Mouse (Mus musculus): ENCODE measurements at regions not wholly inside any gene's neighbourhood (a gene's known extent, or its start where the extent isn't known, plus 50 kb on each side); places are given as distances from the start of the nearest gene placed in this dataset.
A peak's percentile ranks its signal among the peaks of the same experiment; 100 is the strongest.

DNA sequence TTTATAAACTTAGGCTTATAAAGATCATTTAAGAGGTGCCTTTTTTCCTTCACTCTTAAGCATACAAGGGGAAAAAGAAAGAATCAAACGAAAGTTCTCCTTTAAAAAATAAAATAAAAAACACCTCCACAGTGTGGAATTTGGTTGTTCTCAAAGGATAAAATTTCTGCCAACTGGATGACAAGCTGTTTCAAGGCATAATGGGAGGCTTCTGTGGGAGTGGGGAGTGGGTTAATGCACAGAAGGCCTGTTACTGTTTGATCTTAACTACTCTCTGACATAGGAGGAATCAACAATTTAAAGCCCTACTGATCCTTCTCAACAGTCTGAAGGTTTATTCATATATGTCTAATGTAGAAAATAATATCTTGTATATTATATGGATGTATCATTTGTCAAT is 99.2 kb upstream of the Usp25 start:
- no peak for ATAC-seq (ENCODE audit: insufficient read depth, low FRiP score)
- Histone ChIP-seq H3K4me2 (ENCODE audit: low read depth, low read length) (no peak overlapping the region), H3K4me3 (replicated peaks; ENCODE audit: low read length) (no peak overlapping the region), H3K4me1 (ENCODE audit: control insufficient read depth, insufficient read depth, low read length) (no peaks in the 10 kb centered on the region), H3K9ac (ENCODE audit: low read length) (no peak overlapping the region), H3K36me3 (ENCODE audit: control insufficient read depth, insufficient read depth, low read length) (no peaks in the 10 kb centered on the region), H3K9me3 (replicated peaks; ENCODE audit: control insufficient read depth, low read length) (no peaks in the 10 kb centered on the region), H3K27me3 (ENCODE audit: control insufficient read depth, insufficient read depth, low read length) (no peaks in the 10 kb centered on the region), H3K27ac (ENCODE audit: low read length) (no peak overlapping the region)
- WGBS = 51% methylated on average over 1 of the region's 1 CpGs

DNA sequence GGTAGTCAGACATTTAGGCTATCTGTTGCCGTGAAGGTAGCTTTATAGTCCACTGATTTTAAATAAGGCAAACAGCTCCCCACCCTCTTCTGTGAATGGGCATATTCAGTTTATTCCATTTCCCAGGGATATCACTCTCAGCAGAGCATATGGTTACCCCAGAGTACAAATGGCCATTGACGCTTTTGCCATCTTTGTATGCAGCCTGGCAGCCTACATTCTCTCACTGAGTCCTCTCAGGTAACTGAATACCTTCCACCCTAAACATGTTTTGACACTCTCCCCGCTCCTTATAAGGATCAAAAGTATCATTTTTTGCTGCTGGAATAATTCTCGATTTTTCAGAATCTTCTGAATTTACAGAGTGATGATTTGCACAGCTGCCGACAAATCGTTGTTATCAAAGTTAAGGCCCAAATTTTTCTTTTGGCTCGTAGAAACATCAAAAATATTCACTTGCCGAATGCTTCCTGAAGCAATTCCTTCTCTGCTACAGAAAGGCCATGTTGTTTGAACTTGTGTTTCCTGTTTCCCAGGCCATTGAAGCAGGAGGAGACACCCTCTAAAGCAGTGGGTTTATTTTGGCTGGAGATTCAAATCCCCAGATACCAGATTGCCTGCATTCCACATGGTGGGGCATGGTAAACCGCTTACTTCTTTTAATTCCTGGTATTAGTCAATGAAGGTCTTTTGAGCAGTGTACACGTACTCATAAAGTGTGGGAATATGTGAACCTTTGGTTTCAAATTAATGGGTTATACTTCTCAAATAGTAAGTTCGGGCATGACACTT is 108.1 kb upstream of the Usp25 start:
- Histone ChIP-seq H3K9ac (ENCODE audit: low read length) (no peak overlapping the region), H3K4me3 (replicated peaks; ENCODE audit: low read length) (no peak overlapping the region), H3K36me3 (ENCODE audit: control insufficient read depth, insufficient read depth, low read length) (no peaks in the 10 kb centered on the region), H3K9me3 (replicated peaks; ENCODE audit: control insufficient read depth, low read length) (no peaks in the 10 kb centered on the region), H3K4me2 (ENCODE audit: low read depth, low read length) (no peak overlapping the region), H3K4me1 (ENCODE audit: control insufficient read depth, insufficient read depth, low read length) (no peaks in the 10 kb centered on the region), H3K27me3 (ENCODE audit: control insufficient read depth, insufficient read depth, low read length) (no peaks in the 10 kb centered on the region), H3K27ac (ENCODE audit: low read length) (no peak overlapping the region)
- no peak for ATAC-seq (ENCODE audit: insufficient read depth, low FRiP score)
- 78% methylated on average over 11 of the region's 11 CpGs for WGBS

DNA sequence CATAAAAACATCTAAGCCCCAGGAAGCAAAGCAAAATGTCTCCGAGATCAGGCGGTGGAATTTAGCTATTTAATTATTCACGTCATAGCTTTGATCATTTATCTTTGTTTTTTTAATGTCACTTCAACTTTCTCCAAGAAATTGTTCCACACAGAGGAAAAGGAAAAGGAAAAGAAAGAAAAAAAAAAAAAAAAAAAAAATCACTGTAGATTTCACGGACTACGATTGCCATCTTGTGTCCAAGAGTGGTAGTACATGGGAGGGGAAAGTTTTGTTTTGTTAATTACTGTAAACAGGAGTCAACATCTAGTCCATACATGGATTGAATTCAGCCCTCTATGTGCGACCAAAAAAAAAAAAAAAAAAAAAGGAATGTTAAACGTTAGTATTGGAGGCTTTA is 114.4 kb upstream of the Usp25 start:
- Histone ChIP-seq H3K4me2 (ENCODE audit: low read depth, low read length) (no peak overlapping the region), H3K9me3 (replicated peaks; ENCODE audit: control insufficient read depth, low read length) (no peaks in the 10 kb centered on the region), H3K4me3 (replicated peaks; ENCODE audit: low read length) (no peak overlapping the region), H3K27ac (ENCODE audit: low read length) (no peak overlapping the region), H3K4me1 (ENCODE audit: control insufficient read depth, insufficient read depth, low read length) (0 out of 2 replicates have a peak, but pooled peaks cover 6% of the 10 kb centered on the region), H3K9ac (ENCODE audit: low read length) (no peak overlapping the region), H3K27me3 (ENCODE audit: control insufficient read depth, insufficient read depth, low read length) (no peaks in the 10 kb centered on the region), H3K36me3 (ENCODE audit: control insufficient read depth, insufficient read depth, low read length) (no peaks in the 10 kb centered on the region)
- no peak for ATAC-seq (ENCODE audit: insufficient read depth, low FRiP score)
- WGBS = 13% methylated on average over 7 of the region's 7 CpGs

DNA sequence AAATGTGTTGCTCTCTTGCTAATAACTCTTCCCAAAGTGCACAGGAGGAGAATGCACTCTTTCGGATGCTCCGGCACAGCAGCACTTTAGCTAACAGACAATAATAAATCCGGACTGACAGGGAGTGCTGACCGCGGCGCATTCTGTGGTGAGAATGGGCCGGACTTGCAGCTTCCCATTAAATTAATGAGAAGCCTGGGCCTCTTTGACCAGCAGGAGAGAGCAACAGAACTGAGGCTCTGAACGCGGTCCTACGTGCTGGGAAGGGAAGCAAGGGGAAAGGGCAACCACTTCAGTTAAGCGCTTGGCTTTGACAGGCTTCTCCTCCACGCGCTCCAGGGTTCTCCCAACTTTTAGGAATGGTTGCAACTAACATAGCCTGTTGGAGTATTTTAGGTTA is 117.2 kb upstream of the Usp25 start:
- H3K4me2 ChIP-seq (ENCODE audit: low read depth, low read length) = peak overlapping the region; percentile 18; the same call in 1 of the 2 replicates
- no peak overlapping the region for H3K27ac ChIP-seq (ENCODE audit: low read length)
- peak; percentile 29; the same call in 1 of the 2 replicates for ATAC-seq (ENCODE audit: insufficient read depth, low FRiP score)
- H3K36me3 ChIP-seq (ENCODE audit: control insufficient read depth, insufficient read depth, low read length) = no peaks in the 10 kb centered on the region
- H3K4me1 ChIP-seq (ENCODE audit: control insufficient read depth, insufficient read depth, low read length) = 0 out of 2 replicates have a peak, but pooled peaks cover 6% of the 10 kb centered on the region
- no peak overlapping the region for H3K4me3 ChIP-seq (replicated peaks; ENCODE audit: low read length)
- no peak overlapping the region for H3K9ac ChIP-seq (ENCODE audit: low read length)
- no peaks in the 10 kb centered on the region for H3K9me3 ChIP-seq (replicated peaks; ENCODE audit: control insufficient read depth, low read length)
- 21% methylated on average over 13 of the region's 13 CpGs for WGBS
- H3K27me3 ChIP-seq (ENCODE audit: control insufficient read depth, insufficient read depth, low read length) = no peaks in the 10 kb centered on the region

DNA sequence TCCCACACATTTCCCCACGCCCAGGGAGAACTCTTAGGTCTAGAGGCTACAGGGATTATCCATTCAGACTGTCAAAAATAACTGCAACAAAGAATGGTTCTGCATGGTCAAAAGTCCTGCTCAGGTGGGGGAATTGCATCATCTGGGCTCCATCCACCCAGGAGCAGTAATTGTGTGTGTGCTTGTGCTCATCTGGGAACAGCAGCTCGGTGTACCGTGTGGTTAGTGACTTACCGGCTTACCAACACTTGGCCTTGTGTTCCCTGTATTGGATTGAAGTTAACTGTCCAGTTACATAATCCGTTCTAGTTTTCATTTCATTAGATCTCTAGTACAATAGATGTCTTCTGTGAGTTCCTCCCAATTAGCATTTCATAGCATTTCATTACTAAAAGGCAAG is 117.7 kb upstream of the Usp25 start:
- WGBS = 74% methylated on average over 5 of the region's 5 CpGs
- Histone ChIP-seq H3K9ac (ENCODE audit: low read length) (no peak overlapping the region), H3K4me1 (ENCODE audit: control insufficient read depth, insufficient read depth, low read length) (0 out of 2 replicates have a peak, but pooled peaks cover 6% of the 10 kb centered on the region), H3K4me3 (replicated peaks; ENCODE audit: low read length) (no peak overlapping the region), H3K27me3 (ENCODE audit: control insufficient read depth, insufficient read depth, low read length) (no peaks in the 10 kb centered on the region), H3K27ac (ENCODE audit: low read length) (no peak overlapping the region), H3K36me3 (ENCODE audit: control insufficient read depth, insufficient read depth, low read length) (no peaks in the 10 kb centered on the region), H3K9me3 (replicated peaks; ENCODE audit: control insufficient read depth, low read length) (no peaks in the 10 kb centered on the region), H3K4me2 (ENCODE audit: low read depth, low read length) (no peak overlapping the region)
- ATAC-seq (ENCODE audit: insufficient read depth, low FRiP score) = no peak

DNA sequence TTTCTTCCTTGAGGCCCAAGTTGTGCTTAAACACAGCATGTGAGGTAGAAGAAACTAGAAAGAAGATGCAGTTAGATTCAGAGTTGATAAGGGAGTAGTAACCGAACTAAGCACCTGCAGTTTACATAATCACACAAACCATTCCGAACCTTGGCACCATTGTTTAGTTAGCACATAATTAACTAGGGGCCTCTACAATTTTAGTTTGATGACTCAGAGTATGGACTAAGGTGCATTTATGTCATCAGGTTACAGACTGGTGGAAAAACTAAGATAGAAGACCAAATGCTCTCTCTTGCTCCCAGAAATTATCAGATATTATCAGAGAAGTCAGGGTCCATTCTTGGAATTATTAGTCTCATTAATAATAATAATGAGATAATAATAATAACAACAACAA is 134.9 kb upstream of the Usp25 start:
- H3K9ac ChIP-seq (ENCODE audit: low read length) = no peak overlapping the region
- H3K4me3 ChIP-seq (replicated peaks; ENCODE audit: low read length) = no peak overlapping the region
- H3K4me1 ChIP-seq (ENCODE audit: control insufficient read depth, insufficient read depth, low read length) = no peaks in the 10 kb centered on the region
- no peaks in the 10 kb centered on the region for H3K9me3 ChIP-seq (replicated peaks; ENCODE audit: control insufficient read depth, low read length)
- H3K36me3 ChIP-seq (ENCODE audit: control insufficient read depth, insufficient read depth, low read length) = no peaks in the 10 kb centered on the region
- no peak overlapping the region for H3K4me2 ChIP-seq (ENCODE audit: low read depth, low read length)
- no peak overlapping the region for H3K27ac ChIP-seq (ENCODE audit: low read length)
- H3K27me3 ChIP-seq (ENCODE audit: control insufficient read depth, insufficient read depth, low read length) = no peaks in the 10 kb centered on the region
- 39% methylated on average over 2 of the region's 2 CpGs for WGBS
- ATAC-seq (ENCODE audit: insufficient read depth, low FRiP score) = no peak

DNA sequence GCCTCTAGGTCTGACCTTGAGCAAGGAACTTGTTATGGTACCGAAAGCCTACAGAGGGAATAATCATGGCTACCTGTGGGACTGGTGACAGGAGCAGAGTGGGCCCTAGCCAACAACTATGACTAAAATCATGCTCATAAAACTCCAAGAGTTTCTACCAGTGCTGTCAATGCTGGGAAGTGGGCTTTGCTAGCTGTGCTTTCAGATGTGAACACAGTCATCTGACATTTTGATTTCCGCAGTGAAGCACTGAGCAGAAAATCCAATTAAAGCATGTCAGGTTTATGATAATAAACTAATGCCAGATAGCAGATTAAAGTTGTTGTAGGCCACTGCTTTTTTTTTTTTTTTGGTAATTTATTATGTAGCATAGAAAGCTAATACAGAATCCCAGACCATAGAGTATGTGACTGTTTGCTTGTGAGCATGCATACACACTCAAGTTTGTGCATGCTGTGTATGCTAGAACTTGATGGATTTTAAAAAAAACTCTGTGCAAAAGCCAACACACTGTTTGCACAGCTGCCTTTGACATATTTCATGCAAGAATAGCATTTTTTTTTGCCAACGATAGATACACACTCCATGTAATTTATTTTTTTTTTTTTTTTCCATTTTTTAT is 138.0 kb upstream of the Usp25 start:
- Histone ChIP-seq H3K9me3 (replicated peaks; ENCODE audit: control insufficient read depth, low read length) (no peaks in the 10 kb centered on the region), H3K4me3 (replicated peaks; ENCODE audit: low read length) (no peak overlapping the region), H3K4me1 (ENCODE audit: control insufficient read depth, insufficient read depth, low read length) (no peaks in the 10 kb centered on the region), H3K27ac (ENCODE audit: low read length) (no peak overlapping the region), H3K27me3 (ENCODE audit: control insufficient read depth, insufficient read depth, low read length) (no peaks in the 10 kb centered on the region), H3K4me2 (ENCODE audit: low read depth, low read length) (no peak overlapping the region), H3K9ac (ENCODE audit: low read length) (no peak overlapping the region), H3K36me3 (ENCODE audit: control insufficient read depth, insufficient read depth, low read length) (no peaks in the 10 kb centered on the region)
- ATAC-seq (ENCODE audit: insufficient read depth, low FRiP score) = no peak
- WGBS = 80% methylated on average over 3 of the region's 3 CpGs

DNA sequence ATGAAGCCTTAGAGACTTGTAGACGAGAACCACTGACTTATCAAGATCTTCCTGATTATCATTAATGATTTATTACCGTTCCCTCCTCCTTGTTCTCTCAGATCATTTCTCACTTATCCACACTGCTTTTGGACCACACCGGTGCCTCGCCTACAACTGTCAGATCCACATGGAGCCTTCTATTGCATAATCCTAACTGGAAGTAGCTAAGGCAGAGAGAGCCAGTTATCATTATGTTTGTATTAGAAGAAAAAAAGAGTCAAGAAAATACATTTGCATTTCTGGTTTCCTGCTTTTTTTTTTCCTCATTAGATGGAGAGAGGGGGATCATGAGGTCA is 147.1 kb upstream of the Usp25 start:
- H3K4me2 ChIP-seq (ENCODE audit: low read depth, low read length) = no peak overlapping the region
- no peaks in the 10 kb centered on the region for H3K36me3 ChIP-seq (ENCODE audit: control insufficient read depth, insufficient read depth, low read length)
- no peak; the same call in 1 of the 2 replicates for ATAC-seq (ENCODE audit: insufficient read depth, low FRiP score)
- H3K27me3 ChIP-seq (ENCODE audit: control insufficient read depth, insufficient read depth, low read length) = no peaks in the 10 kb centered on the region
- H3K27ac ChIP-seq (ENCODE audit: low read length) = no peak overlapping the region
- H3K4me3 ChIP-seq (replicated peaks; ENCODE audit: low read length) = no peak overlapping the region
- no peaks in the 10 kb centered on the region for H3K9me3 ChIP-seq (replicated peaks; ENCODE audit: control insufficient read depth, low read length)
- no peaks in the 10 kb centered on the region for H3K4me1 ChIP-seq (ENCODE audit: control insufficient read depth, insufficient read depth, low read length)
- H3K9ac ChIP-seq (ENCODE audit: low read length) = no peak overlapping the region
- 30% methylated on average over 4 of the region's 4 CpGs for WGBS

DNA sequence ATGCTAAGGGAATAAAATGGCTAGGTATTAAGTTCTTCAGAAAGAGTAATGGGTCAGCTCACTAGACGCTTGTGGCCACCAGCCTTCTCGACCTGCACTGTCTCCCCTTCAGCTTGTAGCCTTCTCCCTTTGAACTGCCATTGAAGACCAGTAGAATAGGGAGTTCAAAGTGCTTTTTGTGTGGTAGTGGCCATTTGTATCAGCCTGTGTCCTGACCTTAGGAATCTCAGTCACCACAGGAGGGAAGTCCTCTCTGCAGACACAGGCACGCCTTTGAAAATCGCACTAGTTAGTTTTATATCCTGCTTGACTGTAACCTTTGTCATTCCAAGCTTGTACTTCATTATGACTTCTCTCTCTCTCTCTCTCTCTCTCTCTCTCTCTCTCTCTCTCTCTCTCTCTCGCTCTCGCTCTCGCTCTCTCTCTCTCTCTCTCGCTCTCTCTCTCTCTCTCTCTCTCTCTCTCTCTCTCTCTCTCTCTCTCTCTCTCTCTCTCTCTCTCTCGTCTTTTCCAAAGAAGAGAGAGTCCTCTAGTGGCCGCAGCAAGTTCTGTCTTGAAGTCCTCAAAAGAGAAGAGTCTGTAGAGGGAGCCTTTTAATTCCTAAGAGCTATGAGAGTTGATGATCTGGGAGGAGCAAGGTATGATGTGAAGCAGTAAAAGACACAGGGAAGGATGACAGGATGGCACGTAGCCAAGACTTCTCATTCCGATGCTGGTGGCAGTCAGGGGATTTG is 147.6 kb upstream of the Usp25 start:
- WGBS = 31% methylated on average over 7 of the region's 12 CpGs
- no peaks in the 10 kb centered on the region for H3K9me3 ChIP-seq (replicated peaks; ENCODE audit: control insufficient read depth, low read length)
- H3K4me2 ChIP-seq (ENCODE audit: low read depth, low read length) = peak overlapping the region; percentile 32
- no peaks in the 10 kb centered on the region for H3K36me3 ChIP-seq (ENCODE audit: control insufficient read depth, insufficient read depth, low read length)
- peak; percentile 62; the same call in 1 of the 2 replicates for ATAC-seq (ENCODE audit: insufficient read depth, low FRiP score)
- H3K9ac ChIP-seq (ENCODE audit: low read length) = peak overlapping the region; percentile 25; the same call in 1 of the 2 replicates
- no peaks in the 10 kb centered on the region for H3K4me1 ChIP-seq (ENCODE audit: control insufficient read depth, insufficient read depth, low read length)
- no peak overlapping the region for H3K27ac ChIP-seq (ENCODE audit: low read length)
- no peaks in the 10 kb centered on the region for H3K27me3 ChIP-seq (ENCODE audit: control insufficient read depth, insufficient read depth, low read length)
- H3K4me3 ChIP-seq (replicated peaks; ENCODE audit: low read length) = peak overlapping the region; percentile 13; the same call in 1 of the 2 replicates
